Mouse (Mus musculus) neutrophil, adult 5-6 weeks (primary cell): ENCODE data around the gene Arl8a. TPM values are rescaled to one million over a fixed set of nuclear protein-coding genes. Genes with fewer than 3 reads are reported as not detected.

Source experiments
- ATAC-seq: fragments of 151-379, 151-347 bp; 2 replicates; pipeline ENCODE4 v1.8.0; 2017; ENCODE audit warnings: mild to moderate bottlenecking, moderate TSS enrichment; ENCODE audit not compliant: insufficient number of reproducible peaks, poor library complexity, low FRiP score, severe bottlenecking; ENCODE audit errors: extremely low read depth
- total RNA-seq: library from RNA; stranded (forward); fragments of 200-1000 nt; gene quantifications from 2 replicates; pipeline ENCODE4 v1.2.3, GENCODE M21; 2017

Gene Arl8a
- total RNA-seq, 1 experiment from 2014 or later = 106 TPM

GRCm38 (mm10) chr1:135131560-135131959 lies 15.1 kb upstream of the Arl8a start:
- ATAC-seq = no peak

GRCm38 (mm10) chr1:135132473-135132872 lies 14.2 kb upstream of the Arl8a start, which contains the start of gene Ptpn7:
Gene Ptpn7 (plus strand): TSS chr1:135132700.
- peak; percentile 81 for ATAC-seq

- no peak for ATAC-seq
Observed at GRCm38 (mm10) chr1:135132893-135133369, 13.7 kb upstream of the Arl8a start.

- ATAC-seq = no peak
Observed at GRCm38 (mm10) chr1:135133678-135134435, 12.8 kb upstream of the Arl8a start.

GRCm38 (mm10) chr1:135135111-135135787 lies 11.4 kb upstream of the Arl8a start:
- no peak for ATAC-seq

GRCm38 (mm10) chr1:135136500-135136899 lies 10.1 kb upstream of the Arl8a start:
- peak; percentile 58 for ATAC-seq

GRCm38 (mm10) chr1:135139906-135140305 lies 6.7 kb upstream of the Arl8a start:
- ATAC-seq = no peak

GRCm38 (mm10) chr1:135142452-135142851 lies 4.2 kb upstream of the Arl8a start:
- ATAC-seq = no peak

GRCm38 (mm10) chr1:135143940-135144339 lies 2.7 kb upstream of the Arl8a start:
- no peak for ATAC-seq

GRCm38 (mm10) chr1:135146946-135147701 lies 500 bp downstream of the Arl8a start:
- peak; percentile 62 for ATAC-seq

- peak; percentile 56 for ATAC-seq
Observed at GRCm38 (mm10) chr1:135147702-135148058, 1.1 kb downstream of the Arl8a start.

- no peak for ATAC-seq
Observed at GRCm38 (mm10) chr1:135148476-135148875, 1.9 kb downstream of the Arl8a start.

GRCm38 (mm10) chr1:135148996-135149395 lies 2.4 kb downstream of the Arl8a start:
- ATAC-seq = no peak

GRCm38 (mm10) chr1:135154011-135154410 lies 7.4 kb downstream of the Arl8a start:
- no peak for ATAC-seq

- peak; percentile 78 for ATAC-seq
Observed at GRCm38 (mm10) chr1:135154411-135154959, 7.9 kb downstream of the Arl8a start.

- no peak for ATAC-seq
Observed at GRCm38 (mm10) chr1:135156300-135156699, 9.7 kb downstream of the Arl8a start.

- no peak for ATAC-seq
Observed at GRCm38 (mm10) chr1:135158633-135159032, 12.0 kb downstream of the Arl8a start.

- no peak for ATAC-seq
Observed at GRCm38 (mm10) chr1:135159074-135159473, 12.4 kb downstream of the Arl8a start.

- no peak for ATAC-seq
Observed at GRCm38 (mm10) chr1:135159556-135160123, 13.0 kb downstream of the Arl8a start.
